Mouse (Mus musculus) kidney, postnatal 14 days (tissue): Measurements from ENCODE around the gene Hspb7.
A peak's percentile ranks its signal among the peaks of the same experiment; 100 is the strongest.

Source experiments
- DNase-seq: peaks from one replicate; pipeline ENCODE4 v3.0.0; 2022; ENCODE audit warnings: mixed read lengths

Hspb7 gene

DNA sequence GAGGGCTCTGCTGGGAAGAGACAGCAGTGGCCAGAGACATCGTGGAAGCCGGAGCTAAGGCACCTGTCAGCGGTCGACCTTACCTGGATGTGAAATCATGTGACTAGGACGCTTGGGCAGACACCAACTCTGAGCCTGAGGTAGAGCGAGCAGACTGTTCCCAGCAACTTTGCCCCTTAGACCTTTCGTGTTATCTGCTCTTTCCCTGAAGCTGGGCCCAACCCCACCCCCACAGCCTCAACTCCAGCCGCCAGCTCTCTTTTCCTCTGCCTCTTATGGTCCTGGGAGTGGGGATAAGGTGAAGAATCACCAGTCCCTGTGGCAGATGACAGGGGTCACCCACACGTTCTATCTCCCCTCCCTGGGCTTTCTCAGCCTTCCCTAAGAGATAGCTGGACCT lies 307 bp downstream of the Hspb7 start:
- no peak for DNase-seq

DNA sequence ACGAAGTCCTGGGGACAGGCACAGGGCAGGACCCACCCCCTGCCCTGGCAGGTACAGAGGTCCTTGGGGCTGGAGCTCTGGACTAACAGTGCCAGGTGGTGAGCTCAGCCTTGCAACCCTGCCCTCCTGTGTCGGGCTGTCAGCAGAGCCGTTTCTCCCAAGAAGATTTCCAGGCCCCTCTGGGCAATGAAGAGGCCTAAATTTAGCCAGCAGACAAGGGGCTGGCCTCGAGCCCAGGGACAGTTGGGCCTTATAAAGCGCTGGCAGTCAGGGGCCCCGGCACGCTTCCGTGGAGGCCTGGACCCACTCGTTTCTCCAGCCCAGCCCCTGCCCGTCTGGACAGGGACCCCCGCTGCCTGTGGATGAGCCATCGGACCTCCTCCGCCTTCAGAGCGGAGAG lies 844 bp downstream of the Hspb7 start:
- DNase-seq = no peak

DNA sequence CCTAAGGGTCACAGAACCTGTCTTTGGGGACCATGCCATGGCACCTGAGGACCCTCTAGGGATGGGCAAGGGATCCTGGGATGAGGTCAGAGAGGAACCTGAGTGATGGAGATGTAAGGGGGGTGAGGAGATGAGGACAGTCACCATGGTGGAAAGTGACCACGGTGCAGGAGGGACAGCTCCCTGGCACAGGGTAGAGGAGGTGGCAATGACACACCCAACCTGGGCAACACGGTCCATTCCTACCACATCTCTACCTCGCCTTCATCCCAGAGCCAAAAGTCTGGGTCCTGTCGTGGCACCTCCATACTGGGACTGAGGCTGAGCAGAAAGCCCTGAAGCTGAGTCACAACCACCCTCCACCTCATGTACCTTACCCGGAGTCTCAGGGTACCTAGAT lies 2.3 kb downstream of the Hspb7 start:
- no peak for DNase-seq

GRCm38 (mm10) chr4:141423288-141423687 lies 2.7 kb downstream of the Hspb7 start:
- no peak for DNase-seq

DNA sequence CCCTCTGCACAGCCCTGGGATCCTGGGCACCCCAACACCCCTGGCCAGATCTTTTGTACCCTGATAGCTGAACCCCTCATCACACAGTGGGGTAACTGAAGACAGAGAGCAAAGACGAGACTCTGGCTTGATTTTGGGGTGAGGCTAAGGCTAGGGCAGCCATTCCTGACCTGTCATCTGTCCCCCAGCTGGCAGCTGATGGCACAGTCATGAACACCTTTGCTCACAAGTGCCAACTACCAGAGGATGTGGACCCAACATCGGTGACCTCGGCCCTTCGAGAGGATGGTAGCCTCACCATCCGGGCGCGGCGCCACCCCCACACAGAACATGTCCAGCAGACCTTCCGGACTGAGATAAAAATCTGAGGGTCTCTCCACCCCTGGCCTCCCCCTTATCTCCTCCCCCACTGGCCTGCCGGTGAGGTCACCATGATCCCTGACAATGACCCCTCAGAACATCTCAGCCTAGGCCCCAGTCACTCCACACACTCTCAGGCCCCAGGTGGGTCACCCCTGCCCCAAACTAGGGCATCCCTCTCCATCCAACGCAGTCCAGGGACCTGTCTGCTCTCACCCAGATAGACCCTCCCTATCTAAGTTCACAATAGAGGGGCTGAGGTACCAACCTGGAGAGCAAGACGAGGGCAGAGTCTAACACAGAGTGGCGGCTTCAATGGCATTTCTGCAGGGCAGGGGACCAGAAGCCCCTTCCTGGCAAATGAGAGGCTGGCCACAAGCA lies 3.3 kb downstream of the Hspb7 start:
- DNase-seq = no peak

DNA sequence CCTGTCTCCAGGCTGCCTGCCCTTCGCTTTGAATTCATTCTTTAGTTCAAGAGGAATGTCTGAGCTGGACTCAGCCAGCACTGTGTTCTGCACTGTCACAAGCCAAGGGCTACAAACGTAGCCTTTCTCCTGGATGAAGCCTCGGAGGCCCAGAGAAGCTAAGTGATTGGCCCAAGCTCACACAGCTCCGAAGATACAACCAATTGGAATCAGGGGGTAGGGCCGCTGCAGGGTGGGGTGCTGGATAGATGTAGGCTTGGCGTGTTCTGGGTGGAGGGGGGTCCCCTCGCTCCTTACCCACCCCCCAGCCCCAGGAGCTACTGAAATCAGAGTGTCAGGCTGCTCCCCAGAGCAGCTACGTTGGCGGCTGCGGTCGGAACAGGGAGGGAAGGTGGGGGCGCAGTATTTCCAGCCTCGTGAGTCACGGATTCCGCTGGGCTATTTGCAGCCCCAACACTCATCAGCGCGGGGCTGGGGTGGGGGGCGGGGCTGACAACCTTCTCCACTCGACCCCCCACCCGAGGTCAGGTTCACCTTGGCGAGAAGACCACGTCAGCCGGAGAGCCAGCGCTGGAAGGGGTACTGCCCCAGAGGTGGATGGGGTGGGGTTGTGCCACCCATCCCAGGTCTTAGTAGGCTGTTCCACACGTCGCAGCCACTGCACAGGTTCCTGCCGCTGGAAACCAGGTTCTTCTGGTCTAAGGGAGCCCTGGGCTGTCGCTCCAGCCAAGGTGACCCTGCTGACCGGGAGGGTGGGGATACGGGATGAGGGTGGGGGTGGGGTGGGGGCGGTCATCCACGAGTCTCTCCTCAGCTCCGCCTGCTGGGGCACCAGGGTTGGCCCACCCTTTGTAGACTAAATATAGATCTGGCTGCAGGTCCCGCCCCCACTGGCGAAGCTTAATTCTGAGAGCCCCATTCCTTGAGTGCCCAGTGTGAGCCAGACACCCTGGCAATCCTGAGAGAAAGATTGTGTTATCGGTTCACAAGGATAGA lies 5.2 kb downstream of the Hspb7 start:
- DNase-seq = peak; percentile 79

DNA sequence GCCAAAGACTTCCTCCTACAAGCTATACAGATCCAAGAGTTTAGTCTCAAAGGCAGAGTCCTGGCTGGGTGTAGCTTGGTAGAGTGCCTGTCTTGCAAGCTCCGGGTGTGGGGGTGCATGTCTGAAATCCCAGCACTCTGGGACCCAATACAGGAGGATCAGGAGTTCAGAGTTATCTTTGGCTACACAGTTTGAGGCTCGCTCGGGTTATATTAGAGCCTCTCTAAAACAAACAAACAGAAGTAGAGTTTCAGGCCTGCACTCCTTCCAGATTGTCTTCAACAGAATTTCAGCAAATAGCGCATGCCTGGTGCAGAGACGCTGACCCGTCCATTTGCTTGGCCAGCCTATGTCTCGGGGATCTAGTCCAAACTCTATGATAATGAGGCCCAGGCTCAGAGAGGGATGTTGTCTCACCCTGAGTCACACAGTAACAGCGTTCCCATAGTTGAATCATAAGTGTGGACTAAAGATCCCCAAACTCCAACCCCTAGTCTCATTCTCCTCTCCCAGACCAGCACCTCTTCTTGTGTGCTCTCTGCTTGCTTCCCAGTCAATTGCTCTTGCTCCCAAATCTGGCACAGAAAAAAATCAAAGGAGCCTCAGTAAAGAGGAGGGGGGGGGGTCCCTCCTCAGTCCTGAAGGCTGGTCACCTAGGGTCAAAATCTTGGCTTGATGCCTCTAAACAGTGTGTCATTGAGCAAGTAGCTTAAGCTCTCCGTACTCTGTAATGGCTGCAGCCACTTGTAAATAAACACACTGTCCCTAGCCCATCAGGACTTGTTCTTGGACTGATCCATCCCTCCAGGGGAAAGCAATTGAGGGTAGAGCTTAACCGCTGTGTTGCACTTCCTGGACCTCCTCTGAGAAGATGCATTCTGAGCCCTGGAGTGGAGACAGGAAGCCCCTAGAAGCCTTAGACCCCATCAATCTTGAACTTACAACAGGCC lies 6.5 kb downstream of the Hspb7 start:
- no peak for DNase-seq

DNA sequence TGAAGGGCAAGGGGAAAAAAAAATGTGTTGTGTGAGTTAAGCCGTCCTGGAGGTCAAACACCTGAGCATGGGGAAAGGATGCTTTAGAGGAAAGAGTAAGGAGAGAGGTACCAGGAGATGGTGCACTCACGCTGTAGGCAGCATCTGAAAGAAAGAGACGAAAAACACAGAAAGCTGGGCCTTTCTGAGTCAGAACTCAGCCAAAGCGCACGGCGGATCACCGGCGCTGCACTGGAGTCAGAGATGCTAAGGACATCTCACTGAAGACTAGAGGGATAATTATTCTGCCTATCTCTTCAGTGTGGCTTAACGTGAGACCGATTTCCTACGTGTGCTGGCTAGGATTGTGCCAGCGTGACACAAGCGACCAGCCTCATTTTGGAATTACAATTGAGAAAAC lies 7.3 kb downstream of the Hspb7 start:
- DNase-seq = no peak

DNA sequence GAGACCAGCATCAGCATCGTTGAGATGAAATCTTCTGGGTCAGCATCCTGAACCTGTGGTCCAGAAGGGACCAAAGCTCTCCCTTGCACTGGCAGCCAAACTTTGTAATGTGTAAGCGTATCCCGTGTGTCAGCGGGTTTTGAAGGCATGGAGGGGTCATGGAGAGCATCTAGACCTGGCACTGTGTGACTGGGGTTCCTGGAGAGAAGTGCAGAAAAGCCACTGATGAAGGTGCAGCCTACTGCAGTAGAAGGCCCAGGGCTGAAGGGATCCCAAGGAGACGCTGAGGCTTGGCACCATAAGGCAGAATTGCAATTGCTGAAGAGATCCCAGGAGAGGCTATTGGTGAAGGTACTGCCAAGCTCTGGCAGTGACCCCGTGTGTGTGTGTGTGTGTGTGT lies 8.8 kb downstream of the Hspb7 start:
- no peak for DNase-seq

GRCm38 (mm10) chr4:141429847-141430246 lies 9.3 kb downstream of the Hspb7 start:
- peak; percentile 68 for DNase-seq

- peak; percentile 83 for DNase-seq
These were observed 10.4 kb downstream of the Hspb7 start for GRCm38 (mm10) chr4:141430997-141431396.

GRCm38 (mm10) chr4:141432666-141433065 lies 12.1 kb downstream of the Hspb7 start:
- peak; percentile 55 for DNase-seq

DNA sequence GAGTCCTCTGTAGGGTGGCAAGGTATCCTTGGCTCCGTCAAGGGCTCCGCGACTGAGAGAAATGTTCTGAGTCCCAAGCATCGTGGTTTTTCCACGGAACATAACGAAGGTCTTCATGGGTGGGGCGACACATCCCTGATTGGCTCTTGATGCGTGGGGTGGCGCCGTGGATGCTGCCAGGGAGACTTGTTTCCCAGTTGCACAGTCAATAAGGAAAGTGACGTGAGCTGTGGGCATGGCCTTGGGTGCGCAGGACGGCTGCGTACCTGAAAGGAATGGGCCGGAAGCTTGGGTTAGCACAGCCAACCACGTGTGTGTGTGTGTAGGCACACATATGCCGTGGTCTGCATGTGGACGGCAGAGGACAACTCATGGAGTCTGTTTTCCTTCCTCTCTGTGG lies 12.6 kb downstream of the Hspb7 start:
- DNase-seq = no peak

GRCm38 (mm10) chr4:141435974-141436373 lies 15.4 kb downstream of the Hspb7 start, which contains the start of gene Srarp:
Gene Srarp (minus strand): TSS chr4:141436105.
- DNase-seq = no peak

- peak; percentile 54 for DNase-seq
These were observed 18.7 kb downstream of the Hspb7 start for GRCm38 (mm10) chr4:141439083-141439803.

GRCm38 (mm10) chr4:141440877-141441276 lies 20.3 kb downstream of the Hspb7 start:
- peak; percentile 79 for DNase-seq

DNA sequence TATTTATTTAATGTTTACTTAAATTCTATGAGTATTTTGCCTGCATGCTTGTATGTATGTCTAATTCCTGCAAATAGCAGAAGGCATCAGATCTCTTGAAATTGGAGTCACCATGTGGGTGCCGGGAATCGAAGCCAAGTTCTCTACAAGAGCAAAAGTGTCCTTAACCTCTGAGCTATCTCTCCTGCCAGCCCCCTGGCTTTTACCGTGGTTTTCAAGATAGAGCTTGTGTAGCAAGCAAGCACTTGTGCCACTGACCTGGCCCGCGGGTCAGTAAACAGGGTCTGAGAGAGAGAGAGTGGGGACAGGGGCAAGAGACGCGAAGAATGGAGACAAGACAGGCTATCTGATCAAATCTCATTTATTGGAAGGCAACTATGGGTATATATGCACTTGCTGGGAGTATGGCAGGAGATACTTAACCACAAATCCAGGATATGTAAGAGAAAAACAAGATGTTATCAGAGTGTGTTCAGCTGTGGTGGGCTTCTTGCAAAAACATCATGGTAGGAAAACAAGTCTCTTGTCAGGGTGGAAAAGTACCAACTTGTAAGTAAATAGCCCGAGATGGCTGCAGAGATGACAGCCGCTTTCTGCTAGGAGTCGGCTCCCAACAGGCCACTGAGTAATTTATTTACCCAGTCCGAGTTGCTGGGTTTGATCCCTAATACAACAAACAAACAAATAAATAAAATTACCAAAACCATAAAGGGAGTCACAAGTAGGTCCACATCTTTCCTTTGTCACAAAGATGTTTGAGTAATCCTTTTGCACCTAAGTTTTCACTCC lies 23.3 kb downstream of the Hspb7 start:
- no peak for DNase-seq

DNA sequence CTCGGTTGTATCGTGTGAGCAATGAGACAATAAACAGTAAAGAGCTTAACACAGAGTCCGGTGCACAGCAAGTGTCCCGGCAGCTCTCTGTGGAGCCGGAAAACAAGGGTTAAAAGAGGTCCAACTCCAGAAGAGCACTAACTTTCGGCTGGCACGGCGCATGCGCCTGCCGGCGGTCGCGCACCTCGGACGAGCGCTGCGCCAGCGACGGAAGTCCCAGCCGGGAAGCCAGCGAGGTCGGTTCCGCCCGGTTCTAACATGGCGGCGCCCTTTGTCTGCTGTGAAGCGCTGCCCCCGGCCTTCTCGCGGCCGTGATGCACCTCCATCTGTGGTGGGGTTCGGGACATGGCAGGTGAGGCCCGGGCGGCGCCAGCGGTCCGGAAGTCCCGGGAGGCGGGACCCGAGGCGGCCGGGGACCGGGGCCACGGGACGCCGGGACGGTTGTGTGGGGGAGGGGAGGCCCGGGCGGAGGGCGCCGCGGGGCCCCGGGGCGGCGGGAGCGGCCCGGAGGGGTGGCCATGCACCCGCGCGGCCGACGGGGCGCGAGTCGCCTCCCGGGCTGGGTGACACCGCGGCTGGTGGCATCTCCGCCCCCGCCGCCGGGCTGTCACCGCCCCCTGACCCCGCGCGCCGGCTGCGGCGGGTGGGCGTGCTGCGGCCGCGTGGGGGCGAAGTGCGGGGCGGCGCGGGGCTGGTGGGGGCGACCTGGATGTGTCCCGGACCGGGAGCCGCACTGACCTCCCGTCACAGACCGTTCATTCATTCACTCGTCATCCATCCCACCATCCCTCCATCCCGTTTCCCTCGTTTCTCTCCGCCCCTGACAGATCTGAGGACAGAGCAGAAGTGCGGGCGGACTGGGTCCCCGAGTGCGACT lies 24.1 kb downstream of the Hspb7 start, which contains the start of gene Zbtb17:
Gene Zbtb17 (plus strand): TSS at position 204 of the 877 bp plus-strand sequence.
- DNase-seq = peak; percentile 93

DNA sequence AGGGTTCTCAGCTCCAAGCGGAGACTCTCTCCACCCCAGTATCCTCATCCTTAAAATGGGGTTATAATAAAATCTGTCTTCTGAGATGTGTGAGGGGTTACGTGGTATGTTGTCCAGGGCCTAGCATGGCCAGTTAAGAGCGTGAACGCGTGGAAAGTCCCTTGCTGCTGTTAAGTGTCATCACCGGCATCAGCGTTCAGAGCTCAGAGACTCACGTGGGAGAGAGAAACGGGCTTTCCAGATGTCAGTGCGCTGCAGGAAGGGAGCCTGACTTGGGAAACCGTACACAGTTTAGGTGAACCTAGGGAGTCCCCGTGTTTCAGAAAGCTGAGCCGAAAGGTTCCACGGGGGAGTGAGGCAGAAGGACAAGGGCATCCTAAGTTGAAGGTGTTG lies 24.7 kb downstream of the Hspb7 start:
- no peak for DNase-seq

DNA sequence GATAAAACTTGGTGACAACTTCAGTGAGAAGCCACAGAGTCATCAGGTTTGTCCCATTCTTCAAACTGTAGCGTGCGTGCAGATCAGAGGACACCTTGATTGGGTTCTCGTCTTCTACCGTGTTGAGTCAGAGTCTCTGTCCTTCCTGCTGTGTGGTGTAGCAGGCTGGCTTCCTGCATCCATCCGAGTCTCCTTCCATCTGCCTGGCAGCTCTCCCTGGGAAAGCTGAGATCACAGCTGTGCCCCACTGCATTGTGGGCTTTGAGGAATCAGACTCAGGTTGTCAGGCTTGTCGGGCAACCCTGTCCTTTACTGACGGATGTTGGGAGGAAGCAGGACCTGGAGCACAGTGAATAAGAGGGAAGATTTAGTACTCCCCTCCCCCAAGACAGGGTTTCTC lies 25.6 kb downstream of the Hspb7 start:
- no peak for DNase-seq
